Mouse (Mus musculus): ENCODE data around the gene Trim80. TPM values are rescaled to one million over a fixed set of nuclear protein-coding genes. Genes with fewer than 3 reads are reported as not detected.
"Not testable (repeated sequence)": the region's sequence is repeated elsewhere in the genome, so short reads cannot be mapped to it uniquely, and the experiment has no call there.

Trim80 gene
- polyA plus RNA-seq, 1 experiment, result not detected

- H3ac ChIP-seq (ENCODE audit: control insufficient read depth, insufficient read length, low read depth), result no peak overlapping the region
- H3K36me3 ChIP-seq (ENCODE audit: control insufficient read depth, insufficient read depth), result no peaks in the 10 kb centered on the region
- H3K79me3 ChIP-seq (ENCODE audit: low read depth), result no peaks in the 10 kb centered on the region
- H3K27me3 ChIP-seq (ENCODE audit: control insufficient read depth, insufficient read depth, insufficient read length), result peaks cover 43% of the 10 kb centered on the region
- TF ChIP-seq MYOG (IDR thresholded peaks at IDR 0.05; ENCODE audit: control insufficient read depth, extremely low read depth, insufficient read length) (no peak), MYOD1 (IDR thresholded peaks at IDR 0.05; ENCODE audit: control insufficient read depth, insufficient read length, low read depth) (no peak), CTCF (IDR thresholded peaks at IDR 0.05; ENCODE audit: control insufficient read depth, insufficient read depth, insufficient read length) (no peak), MAX (IDR thresholded peaks at IDR 0.05) (no peak), USF1 (IDR thresholded peaks at IDR 0.05; ENCODE audit: low read depth) (no peak), FOSL1 (IDR thresholded peaks at IDR 0.05; ENCODE audit: insufficient read depth, low read length, poor library complexity, severe bottlenecking) (no peak), CEBPB (IDR thresholded peaks at IDR 0.05; ENCODE audit: low read depth) (no peak)
- H3K4me3 ChIP-seq (ENCODE audit: insufficient read depth, poor library complexity, severe bottlenecking), result no peak overlapping the region
- H3K79me2 ChIP-seq (ENCODE audit: control insufficient read depth, insufficient read depth), result no peaks in the 10 kb centered on the region
Observed at GRCm38 (mm10) chr11:115450176-115450575, 9.8 kb downstream of the Trim80 start.

- no peak for TF ChIP-seq USF1 (IDR thresholded peaks at IDR 0.05; ENCODE audit: low read depth)
- TF ChIP-seq FOSL1 (IDR thresholded peaks at IDR 0.05; ENCODE audit: insufficient read depth, low read length, poor library complexity, severe bottlenecking), result no peak
- no peak for TF ChIP-seq CEBPB (IDR thresholded peaks at IDR 0.05; ENCODE audit: low read depth)
- TF ChIP-seq CTCF (IDR thresholded peaks at IDR 0.05; ENCODE audit: control insufficient read depth, insufficient read depth, insufficient read length), result no peak
- TF ChIP-seq MYOD1 (IDR thresholded peaks at IDR 0.05; ENCODE audit: control insufficient read depth, insufficient read length, low read depth), result no peak
- no peak for TF ChIP-seq MAX (IDR thresholded peaks at IDR 0.05)
- no peak for TF ChIP-seq MYOG (IDR thresholded peaks at IDR 0.05; ENCODE audit: control insufficient read depth, extremely low read depth, insufficient read length)
- Histone ChIP-seq H3K36me3 (ENCODE audit: control insufficient read depth, insufficient read depth) (no peaks in the 10 kb centered on the region), H3K79me2 (ENCODE audit: control insufficient read depth, insufficient read depth) (no peaks in the 10 kb centered on the region), H3K27me3 (ENCODE audit: control insufficient read depth, insufficient read depth, insufficient read length) (peaks cover 38% of the 10 kb centered on the region), H3K4me3 (ENCODE audit: insufficient read depth, poor library complexity, severe bottlenecking) (no peak overlapping the region), H3ac (ENCODE audit: control insufficient read depth, insufficient read length, low read depth) (no peak overlapping the region), H3K79me3 (ENCODE audit: low read depth) (no peaks in the 10 kb centered on the region)
Observed at GRCm38 (mm10) chr11:115451781-115452241, 11.5 kb downstream of the Trim80 start.

- no peak overlapping the region for H3K4me3 ChIP-seq (ENCODE audit: insufficient read depth, poor library complexity, severe bottlenecking)
- TF ChIP-seq MYOG (IDR thresholded peaks at IDR 0.05; ENCODE audit: control insufficient read depth, extremely low read depth, insufficient read length) (no peak), USF1 (IDR thresholded peaks at IDR 0.05; ENCODE audit: low read depth) (no peak), MYOD1 (IDR thresholded peaks at IDR 0.05; ENCODE audit: control insufficient read depth, insufficient read length, low read depth) (no peak), CTCF (IDR thresholded peaks at IDR 0.05; ENCODE audit: control insufficient read depth, insufficient read depth, insufficient read length) (no peak), FOSL1 (IDR thresholded peaks at IDR 0.05; ENCODE audit: insufficient read depth, low read length, poor library complexity, severe bottlenecking) (no peak), CEBPB (IDR thresholded peaks at IDR 0.05; ENCODE audit: low read depth) (no peak), MAX (IDR thresholded peaks at IDR 0.05) (no peak)
- no peak overlapping the region for H3ac ChIP-seq (ENCODE audit: control insufficient read depth, insufficient read length, low read depth)
- H3K79me3 ChIP-seq (ENCODE audit: low read depth), result no peaks in the 10 kb centered on the region
- no peaks in the 10 kb centered on the region for H3K36me3 ChIP-seq (ENCODE audit: control insufficient read depth, insufficient read depth)
- no peaks in the 10 kb centered on the region for H3K79me2 ChIP-seq (ENCODE audit: control insufficient read depth, insufficient read depth)
- peaks cover 38% of the 10 kb centered on the region for H3K27me3 ChIP-seq (ENCODE audit: control insufficient read depth, insufficient read depth, insufficient read length)
Observed at GRCm38 (mm10) chr11:115452281-115452860, 12.0 kb downstream of the Trim80 start.

GRCm38 (mm10) chr11:115453306-115453705 is 13.0 kb downstream of the Trim80 start:
- no peaks in the 10 kb centered on the region for H3K36me3 ChIP-seq (ENCODE audit: control insufficient read depth, insufficient read depth)
- H3K79me2 ChIP-seq (ENCODE audit: control insufficient read depth, insufficient read depth), result no peaks in the 10 kb centered on the region
- no peak overlapping the region for H3ac ChIP-seq (ENCODE audit: control insufficient read depth, insufficient read length, low read depth)
- no peaks in the 10 kb centered on the region for H3K79me3 ChIP-seq (ENCODE audit: low read depth)
- H3K4me3 ChIP-seq (ENCODE audit: insufficient read depth, poor library complexity, severe bottlenecking), result no peak overlapping the region
- TF ChIP-seq USF1 (IDR thresholded peaks at IDR 0.05; ENCODE audit: low read depth), result no peak
- H3K27me3 ChIP-seq (ENCODE audit: control insufficient read depth, insufficient read depth, insufficient read length), result peaks cover 31% of the 10 kb centered on the region

GRCm38 (mm10) chr11:115454822-115455221 is 14.5 kb downstream of the Trim80 start:
- not testable (repeated sequence) for H3ac ChIP-seq (ENCODE audit: control insufficient read depth, insufficient read length, low read depth); H3K79me3 ChIP-seq (ENCODE audit: low read depth); H3K4me3 ChIP-seq (ENCODE audit: insufficient read depth, poor library complexity, severe bottlenecking); H3K79me2 ChIP-seq (ENCODE audit: control insufficient read depth, insufficient read depth); H3K36me3 ChIP-seq (ENCODE audit: control insufficient read depth, insufficient read depth)
- H3K27me3 ChIP-seq (ENCODE audit: control insufficient read depth, insufficient read depth, insufficient read length), result peaks cover 23% of the 10 kb centered on the region

GRCm38 (mm10) chr11:115455619-115456018 is 15.3 kb downstream of the Trim80 start:
- Histone ChIP-seq H3K4me3 (ENCODE audit: insufficient read depth, poor library complexity, severe bottlenecking) (no peak overlapping the region), H3K36me3 (ENCODE audit: control insufficient read depth, insufficient read depth) (no peaks in the 10 kb centered on the region), H3ac (ENCODE audit: control insufficient read depth, insufficient read length, low read depth) (no peak overlapping the region), H3K79me3 (ENCODE audit: low read depth) (no peaks in the 10 kb centered on the region), H3K27me3 (ENCODE audit: control insufficient read depth, insufficient read depth, insufficient read length) (peaks cover 18% of the 10 kb centered on the region), H3K79me2 (ENCODE audit: control insufficient read depth, insufficient read depth) (no peaks in the 10 kb centered on the region)
- TF ChIP-seq MAX (IDR thresholded peaks at IDR 0.05) (no peak), MYOG (IDR thresholded peaks at IDR 0.05; ENCODE audit: control insufficient read depth, extremely low read depth, insufficient read length) (no peak)

All from C2C12 (cell line).